Mouse (Mus musculus) liver, embryonic 14.5 days (tissue): ENCODE data around the gene Cdc42ep5.

Source experiments
- CTCF ChIP-seq: IDR thresholded peaks from 2 replicates; pipeline ENCODE4 v1.5.1; 2016; ENCODE audit warnings: antibody characterized with exemption, low read depth, control low read depth
- EP300 ChIP-seq: IDR thresholded peaks from 2 replicates; pipeline ENCODE4 v1.6.1; 2016; ENCODE audit warnings: antibody characterized with exemption, low read depth

DNA sequence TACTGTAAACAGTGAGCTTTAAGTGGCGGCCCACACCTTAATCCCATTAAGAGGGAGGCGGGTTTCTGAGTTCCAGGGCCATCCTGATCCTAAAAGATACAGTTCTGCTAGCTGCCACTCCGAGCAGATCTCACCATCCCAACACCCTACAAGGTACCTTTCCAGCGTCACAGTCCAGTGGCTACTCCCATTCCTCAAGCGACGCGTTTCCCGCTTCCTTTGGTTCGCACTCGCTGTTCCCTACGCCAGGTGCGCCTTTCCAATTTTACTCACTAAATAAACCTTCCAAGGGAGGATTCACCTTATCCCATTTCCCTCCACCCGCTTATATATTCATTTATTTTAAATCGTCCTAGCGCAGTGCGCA lies 28.3 kb downstream of the Cdc42ep5 start:
- TF ChIP-seq EP300, result no peak
- no peak for TF ChIP-seq CTCF
